Mouse (Mus musculus): Measurements from ENCODE around the gene Scmh1. TPM values are rescaled to one million over a fixed set of nuclear protein-coding genes. Genes with fewer than 3 reads are reported as not detected.
A peak's percentile ranks its signal among the peaks of the same experiment; 100 is the strongest.

Gene Scmh1
- total RNA-seq, 2 experiments from 2014 or later: 59.3 to 64.7 TPM

- intact Hi-C loops (cut with DNase I): no loop called here
- DNase-seq (ENCODE audit: low spot score): no peak
Measured at GRCm38 (mm10) chr4:120523092-120523491, 118.0 kb downstream of the Scmh1 start.

DNA sequence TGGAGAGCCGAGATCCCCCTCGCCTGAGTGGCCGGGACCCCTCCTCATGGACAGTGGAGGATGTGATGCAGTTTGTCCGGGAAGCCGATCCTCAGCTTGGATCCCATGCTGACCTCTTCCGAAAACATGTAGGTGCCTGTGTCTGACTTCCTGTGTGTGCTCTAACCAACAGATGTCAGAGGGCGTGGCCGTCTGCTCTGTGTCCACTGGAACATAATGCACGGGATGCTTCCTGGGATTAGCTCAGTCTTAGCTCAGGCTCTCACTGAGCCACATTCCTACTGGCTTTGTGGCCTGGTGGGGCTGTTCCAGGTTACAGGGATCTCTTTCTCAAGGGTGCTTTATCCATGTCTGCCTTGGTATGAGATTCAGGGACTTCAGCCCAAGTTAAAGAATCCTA lies 123.1 kb downstream of the Scmh1 start:
- intact Hi-C loops (cut with DNase I): no loop called here
- DNase-seq (ENCODE audit: low spot score): no peak

DNA sequence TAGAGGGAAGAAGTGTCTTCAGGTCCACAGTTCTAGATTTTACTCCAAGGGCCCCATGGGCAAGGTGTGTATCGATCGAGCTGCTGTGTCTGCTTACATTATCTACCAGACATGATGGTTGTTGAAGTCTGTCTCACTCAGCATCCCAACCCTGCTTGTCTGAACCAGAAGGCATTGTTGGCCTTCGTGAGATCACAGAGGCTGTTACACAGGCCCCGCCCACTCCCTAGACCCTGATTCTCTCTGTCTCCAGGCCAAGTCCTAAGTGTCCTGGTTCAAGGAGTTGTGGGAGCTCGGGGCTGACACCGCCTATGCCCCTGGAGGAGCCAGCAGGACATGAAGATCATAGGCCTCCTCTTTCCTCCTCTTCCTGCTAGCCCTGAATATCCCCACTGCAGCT lies 126.9 kb downstream of the Scmh1 start, which contains the start of gene Slfnl1:
Slfnl1 (plus strand) TSS at position 246 of the 400 bp plus-strand sequence.
- DNase-seq (ENCODE audit: low spot score): no peak
- intact Hi-C loops (cut with DNase I): no loop called here

DNA sequence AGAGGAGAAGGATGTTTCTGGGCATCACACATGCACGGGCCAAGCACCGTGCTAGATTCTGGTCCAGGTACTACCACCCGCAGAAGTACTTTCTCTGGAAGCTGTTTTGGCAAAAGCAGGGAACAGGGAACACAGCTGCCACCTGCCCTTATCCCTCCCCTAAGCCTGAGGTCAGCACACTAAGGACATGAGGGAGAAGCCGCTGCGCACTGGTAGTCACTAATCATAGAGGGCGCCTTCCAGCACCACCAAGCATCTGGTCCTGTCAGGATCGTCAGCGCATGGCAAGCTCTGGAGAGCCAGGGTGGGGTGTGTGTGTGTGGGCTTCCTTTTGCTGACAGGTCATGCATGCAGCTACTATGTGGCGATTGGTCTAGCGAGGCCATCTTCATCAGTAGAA lies 133.6 kb downstream of the Scmh1 start:
- intact Hi-C loops (cut with DNase I): no loop called here
- no peak for DNase-seq (ENCODE audit: low spot score)

GRCm38 (mm10) chr4:120544896-120545295 lies 139.8 kb downstream of the Scmh1 start:
- DNase-seq (ENCODE audit: low spot score): no peak
- intact Hi-C loops (cut with DNase I): no loop called here

DNA sequence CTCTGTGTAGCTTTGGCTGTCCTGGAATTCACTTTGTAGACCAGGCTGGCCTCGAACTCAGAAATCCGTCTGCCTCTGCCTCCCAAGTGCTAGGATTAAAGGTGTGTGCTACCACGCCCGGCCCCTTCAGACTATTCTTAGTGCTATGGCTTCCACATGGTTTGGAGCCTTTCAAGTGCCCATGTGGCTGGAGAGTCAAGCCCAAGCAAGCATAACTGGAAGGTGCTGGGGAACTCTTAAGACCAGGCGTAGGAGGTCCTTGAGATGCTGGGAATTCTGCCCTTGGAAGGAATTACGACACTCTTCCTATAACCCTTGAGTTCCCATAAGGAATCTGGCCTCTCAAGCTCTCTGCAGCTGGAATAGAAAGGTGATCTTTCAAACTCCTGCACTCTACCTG lies 151.5 kb downstream of the Scmh1 start:
- no peak for DNase-seq (ENCODE audit: low spot score)
- intact Hi-C loops (cut with DNase I): no loop called here

GRCm38 (mm10) chr4:120565726-120566125 lies 160.6 kb downstream of the Scmh1 start:
- DNase-seq (ENCODE audit: low spot score): no peak
- intact Hi-C loops (cut with DNase I): loop anchor here (10.0 kb wide), 1 partner anchor 281 kb away; the partner anchor contains the start of gene Foxo6

DNA sequence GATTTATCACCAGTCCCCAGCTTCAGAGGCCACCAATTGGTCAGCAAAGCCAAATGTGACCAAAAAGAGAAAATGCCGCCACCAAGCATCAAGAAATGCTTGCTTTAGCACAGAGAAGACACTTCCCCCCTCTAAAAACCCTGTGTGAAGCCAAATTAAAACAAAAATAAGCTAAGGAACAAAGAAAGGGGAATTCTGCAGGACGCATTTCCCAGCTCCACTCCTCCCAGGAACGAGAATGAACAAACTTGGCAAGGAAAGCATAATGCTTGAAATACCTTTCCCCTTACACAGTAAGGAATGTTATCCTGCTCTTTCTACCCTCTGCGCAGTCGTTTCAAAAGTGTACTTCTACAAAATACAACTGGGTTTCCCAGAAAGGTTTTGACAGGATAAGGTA lies 162.9 kb downstream of the Scmh1 start:
- no peak for DNase-seq (ENCODE audit: low spot score)
- intact Hi-C loops (cut with DNase I): loop anchor here (10.0 kb wide), 1 partner anchor 283 kb away; the partner anchor contains the start of gene Foxo6

GRCm38 (mm10) chr4:120569025-120569424 lies 163.9 kb downstream of the Scmh1 start:
- intact Hi-C loops (cut with DNase I): loop anchor here (10.0 kb wide), 1 partner anchor 284 kb away; the partner anchor contains the start of gene Foxo6
- no peak for DNase-seq (ENCODE audit: low spot score)

- intact Hi-C loops (cut with DNase I): loop anchor here (10.0 kb wide), 1 partner anchor 285 kb away; the partner anchor contains the start of gene Foxo6
- DNase-seq (ENCODE audit: low spot score): peak; percentile 92
Measured at GRCm38 (mm10) chr4:120569486-120570437, 164.7 kb downstream of the Scmh1 start, which contains the start of gene Ctps. TSS of gene Ctps (minus strand) at chr4:120570276.

DNA sequence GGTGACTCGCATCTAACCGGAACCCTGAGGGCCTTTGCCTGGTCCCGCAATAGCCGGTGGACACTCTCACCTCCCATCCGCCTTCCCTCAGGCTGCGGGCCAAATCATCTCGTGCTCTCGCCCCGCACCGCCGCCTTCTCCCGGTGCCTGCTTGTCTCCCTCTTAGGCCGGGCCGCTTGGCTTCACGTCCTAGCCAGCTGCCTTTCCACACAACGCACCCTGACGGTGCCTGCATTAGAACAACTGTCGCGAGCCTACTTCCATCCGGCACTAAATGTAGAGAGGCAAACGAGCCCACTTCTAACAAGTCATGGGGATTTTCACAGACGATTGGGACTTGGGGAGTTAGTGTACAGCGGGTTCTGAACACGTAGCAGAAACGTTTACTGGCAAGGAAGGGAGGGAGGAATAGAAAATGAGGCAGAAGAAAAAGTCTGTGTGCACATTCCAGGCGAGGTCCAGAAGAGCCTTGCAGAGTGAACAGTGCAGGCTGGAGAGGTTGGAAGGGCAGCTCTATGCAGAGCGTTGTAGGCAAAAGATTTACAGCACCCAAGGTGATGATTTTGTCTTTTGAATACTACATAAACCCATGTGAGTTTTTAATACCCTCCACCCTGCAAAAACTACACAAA lies 165.5 kb downstream of the Scmh1 start:
- no peak for DNase-seq (ENCODE audit: low spot score)
- intact Hi-C loops (cut with DNase I): no loop called here

- intact Hi-C loops (cut with DNase I): no loop called here
- DNase-seq (ENCODE audit: low spot score): no peak
Measured at GRCm38 (mm10) chr4:120571070-120571464, 166.0 kb downstream of the Scmh1 start.

- intact Hi-C loops (cut with DNase I): no loop called here
- no peak for DNase-seq (ENCODE audit: low spot score)
Measured at GRCm38 (mm10) chr4:120571691-120572090, 166.6 kb downstream of the Scmh1 start.

Other genes with a start within 250 kb of the Scmh1 start
- not detected for gene Edn2, start 244.1 kb upstream of the Scmh1 start, total RNA-seq (2021)
- 1 to 10 TPM; 2.6 to 5.6 TPM for gene Foxo6, start 117.9 kb upstream of the Scmh1 start, total RNA-seq (2021)
- not detected for gene Slfnl1, start 127.0 kb downstream of the Scmh1 start, total RNA-seq (2021)
- gene Ctps, start 165.0 kb downstream of the Scmh1 start, total RNA-seq (2021): 10 to 100 TPM; 34.0 to 34.2 TPM
- gene Gm8439, start 183.5 kb downstream of the Scmh1 start, total RNA-seq (2021): not detected

All from heart, postnatal 25 days (tissue).